Mouse (Mus musculus): ENCODE results near the gene Ndc80. TPM values are rescaled to one million over a fixed set of nuclear protein-coding genes. Genes with fewer than 3 reads are reported as not detected.

Ndc80 gene
- polyA plus RNA-seq, 1 experiment from 2014 or later: 31.7 TPM

- 79% methylated on average over 7 of the region's 7 CpGs for WGBS
- Histone ChIP-seq H3K27me3 (ENCODE audit: control insufficient read depth, insufficient read depth, low read length) (no peaks in the 10 kb centered on the region), H3K9me3 (ENCODE audit: control insufficient read depth, low read length) (no peaks in the 10 kb centered on the region), H3K4me2 (ENCODE audit: low read length) (peak overlapping the region; percentile 90), H3K4me3 (ENCODE audit: control insufficient read depth in 1 of 2, insufficient read depth in 1 of 2, low read depth in 1 of 2, low read length in 2 of 2) (peak overlapping the region in 1 of 2 experiments; percentile 91; a peak in 1 of 4 replicates), H3K36me3 (ENCODE audit: control insufficient read depth, insufficient read depth, low read length) (no peaks in the 10 kb centered on the region), H3K4me1 (ENCODE audit: control insufficient read depth in 2 of 2, insufficient read depth in 2 of 2, low read length in 2 of 2) (peaks cover 3 to 8% of the 10 kb centered on the region in 2 experiments), H3K27ac (replicated peaks in 1 of 2; ENCODE audit: control insufficient read depth in 1 of 2, insufficient read depth in 1 of 2, low read depth in 2 of 2, low read length in 2 of 2) (no peak overlapping the region), H3K9ac (ENCODE audit: low read length) (peak overlapping the region; percentile 84)
- ATAC-seq (ENCODE audit: insufficient number of reproducible peaks, insufficient read depth, low FRiP score, low read depth): no peak
These were observed 50.2 kb downstream of the Ndc80 start for GRCm38 (mm10) chr17:71476346-71477020.

- peak; percentile 63 for ATAC-seq (ENCODE audit: insufficient number of reproducible peaks, insufficient read depth, low FRiP score, low read depth)
- WGBS: under 1% methylated on average over 29 of the region's 31 CpGs
- Histone ChIP-seq H3K9ac (ENCODE audit: low read length) (peak overlapping the region; percentile 84), H3K36me3 (ENCODE audit: control insufficient read depth, insufficient read depth, low read length) (no peaks in the 10 kb centered on the region), H3K27ac (replicated peaks in 1 of 2; ENCODE audit: control insufficient read depth in 1 of 2, insufficient read depth in 1 of 2, low read depth in 2 of 2, low read length in 2 of 2) (peak overlapping the region; percentile 96 to 99), H3K9me3 (ENCODE audit: control insufficient read depth, low read length) (no peaks in the 10 kb centered on the region), H3K27me3 (ENCODE audit: control insufficient read depth, insufficient read depth, low read length) (no peaks in the 10 kb centered on the region), H3K4me1 (ENCODE audit: control insufficient read depth in 2 of 2, insufficient read depth in 2 of 2, low read length in 2 of 2) (peaks cover 3 to 8% of the 10 kb centered on the region in 2 experiments), H3K4me3 (ENCODE audit: control insufficient read depth in 1 of 2, insufficient read depth in 1 of 2, low read depth in 1 of 2, low read length in 2 of 2) (peak overlapping the region; percentile 86 to 91), H3K4me2 (ENCODE audit: low read length) (peak overlapping the region; percentile 90)
These were observed 51.0 kb downstream of the Ndc80 start for GRCm38 (mm10) chr17:71475705-71476089.

- no peaks in the 10 kb centered on the region for H3K27me3 ChIP-seq (ENCODE audit: control insufficient read depth, insufficient read depth, low read length)
- H3K9me3 ChIP-seq (ENCODE audit: control insufficient read depth, low read length): no peaks in the 10 kb centered on the region
- peak; percentile 94 for ATAC-seq (ENCODE audit: insufficient number of reproducible peaks, insufficient read depth, low FRiP score, low read depth)
- H3K4me3 ChIP-seq (ENCODE audit: control insufficient read depth in 1 of 2, insufficient read depth in 1 of 2, low read depth in 1 of 2, low read length in 2 of 2): peak within 1 kb of the TSS; percentile 86 to 91
- peaks cover 3 to 8% of the 10 kb centered on the region in 2 experiments for H3K4me1 ChIP-seq (ENCODE audit: control insufficient read depth in 2 of 2, insufficient read depth in 2 of 2, low read length in 2 of 2)
- WGBS: under 1% methylated on average over 86 of the region's 109 CpGs
- no peaks in the 10 kb centered on the region for H3K36me3 ChIP-seq (ENCODE audit: control insufficient read depth, insufficient read depth, low read length)
- H3K27ac ChIP-seq (replicated peaks in 1 of 2; ENCODE audit: control insufficient read depth in 1 of 2, insufficient read depth in 1 of 2, low read depth in 2 of 2, low read length in 2 of 2): peak within 1 kb of the TSS; percentile 96 to 99
- peak within 1 kb of the TSS; percentile 90 for H3K4me2 ChIP-seq (ENCODE audit: low read length)
- peak within 1 kb of the TSS; percentile 84 for H3K9ac ChIP-seq (ENCODE audit: low read length)
These were observed 51.6 kb downstream of the Ndc80 start, which contains the start of gene Smchd1 for GRCm38 (mm10) chr17:71474762-71475704. Smchd1 (minus strand) TSS chr17:71475343.

GRCm38 (mm10) chr17:71474128-71474527 lies 52.5 kb downstream of the Ndc80 start:
- no peak for ATAC-seq (ENCODE audit: insufficient number of reproducible peaks, insufficient read depth, low FRiP score, low read depth)
- H3K9me3 ChIP-seq (ENCODE audit: control insufficient read depth, low read length): no peaks in the 10 kb centered on the region
- no peaks in the 10 kb centered on the region for H3K27me3 ChIP-seq (ENCODE audit: control insufficient read depth, insufficient read depth, low read length)
- peak overlapping the region; percentile 86 to 91 for H3K4me3 ChIP-seq (ENCODE audit: control insufficient read depth in 1 of 2, insufficient read depth in 1 of 2, low read depth in 1 of 2, low read length in 2 of 2)
- H3K9ac ChIP-seq (ENCODE audit: low read length): peak overlapping the region; percentile 84
- H3K4me2 ChIP-seq (ENCODE audit: low read length): peak overlapping the region; percentile 90
- WGBS: 11% methylated on average over 8 of the region's 8 CpGs
- H3K27ac ChIP-seq (replicated peaks in 1 of 2; ENCODE audit: control insufficient read depth in 1 of 2, insufficient read depth in 1 of 2, low read depth in 2 of 2, low read length in 2 of 2): peak overlapping the region in 1 of 2 experiments; percentile 92; a peak in 2 of 4 replicates
- H3K36me3 ChIP-seq (ENCODE audit: control insufficient read depth, insufficient read depth, low read length): no peaks in the 10 kb centered on the region
- H3K4me1 ChIP-seq (ENCODE audit: control insufficient read depth in 2 of 2, insufficient read depth in 2 of 2, low read length in 2 of 2): peaks cover 3 to 8% of the 10 kb centered on the region in 2 experiments

- WGBS: 74% methylated on average over 2 of the region's 2 CpGs
- no peak overlapping the region for H3K4me3 ChIP-seq (ENCODE audit: control insufficient read depth in 1 of 2, insufficient read depth in 1 of 2, low read depth in 1 of 2, low read length in 2 of 2)
- no peak overlapping the region for H3K27ac ChIP-seq (replicated peaks in 1 of 2; ENCODE audit: control insufficient read depth in 1 of 2, insufficient read depth in 1 of 2, low read depth in 2 of 2, low read length in 2 of 2)
- H3K4me2 ChIP-seq (ENCODE audit: low read length): no peak overlapping the region
- no peaks in the 10 kb centered on the region for H3K36me3 ChIP-seq (ENCODE audit: control insufficient read depth, insufficient read depth, low read length)
- no peaks in the 10 kb centered on the region for H3K9me3 ChIP-seq (ENCODE audit: control insufficient read depth, low read length)
- no peaks in the 10 kb centered on the region for H3K27me3 ChIP-seq (ENCODE audit: control insufficient read depth, insufficient read depth, low read length)
- H3K4me1 ChIP-seq (ENCODE audit: control insufficient read depth in 2 of 2, insufficient read depth in 2 of 2, low read length in 2 of 2): peaks cover 3 to 8% of the 10 kb centered on the region in 2 experiments
- no peak overlapping the region for H3K9ac ChIP-seq (ENCODE audit: low read length)
- ATAC-seq (ENCODE audit: insufficient number of reproducible peaks, insufficient read depth, low FRiP score, low read depth): no peak
These were observed 55.4 kb downstream of the Ndc80 start for GRCm38 (mm10) chr17:71471261-71471660.

GRCm38 (mm10) chr17:71460312-71460711 lies 66.3 kb downstream of the Ndc80 start:
- WGBS: 97% methylated on average over 3 of the region's 3 CpGs
- Histone ChIP-seq H3K4me1 (ENCODE audit: control insufficient read depth in 2 of 2, insufficient read depth in 2 of 2, low read length in 2 of 2) (no peaks in the 10 kb centered on the region), H3K36me3 (ENCODE audit: control insufficient read depth, insufficient read depth, low read length) (peaks cover 57% of the 10 kb centered on the region), H3K9me3 (ENCODE audit: control insufficient read depth, low read length) (no peaks in the 10 kb centered on the region), H3K4me2 (ENCODE audit: low read length) (no peak overlapping the region), H3K4me3 (ENCODE audit: control insufficient read depth in 1 of 2, insufficient read depth in 1 of 2, low read depth in 1 of 2, low read length in 2 of 2) (no peak overlapping the region), H3K9ac (ENCODE audit: low read length) (no peak overlapping the region), H3K27me3 (ENCODE audit: control insufficient read depth, insufficient read depth, low read length) (no peaks in the 10 kb centered on the region), H3K27ac (replicated peaks in 1 of 2; ENCODE audit: control insufficient read depth in 1 of 2, insufficient read depth in 1 of 2, low read depth in 2 of 2, low read length in 2 of 2) (no peak overlapping the region)
- no peak for ATAC-seq (ENCODE audit: insufficient number of reproducible peaks, insufficient read depth, low FRiP score, low read depth)

- Histone ChIP-seq H3K27ac (replicated peaks in 1 of 2; ENCODE audit: control insufficient read depth in 1 of 2, insufficient read depth in 1 of 2, low read depth in 2 of 2, low read length in 2 of 2) (no peak within 1 kb of the TSS), H3K4me2 (ENCODE audit: low read length) (no peak within 1 kb of the TSS), H3K27me3 (ENCODE audit: control insufficient read depth, insufficient read depth, low read length) (no peaks in the 10 kb centered on the region), H3K9me3 (ENCODE audit: control insufficient read depth, low read length) (no peaks in the 10 kb centered on the region), H3K9ac (ENCODE audit: low read length) (no peak within 1 kb of the TSS), H3K4me1 (ENCODE audit: control insufficient read depth in 2 of 2, insufficient read depth in 2 of 2, low read length in 2 of 2) (no peaks in the 10 kb centered on the region), H3K36me3 (ENCODE audit: control insufficient read depth, insufficient read depth, low read length) (peaks cover 59% of the 10 kb centered on the region), H3K4me3 (ENCODE audit: control insufficient read depth in 1 of 2, insufficient read depth in 1 of 2, low read depth in 1 of 2, low read length in 2 of 2) (no peak within 1 kb of the TSS)
- ATAC-seq (ENCODE audit: insufficient number of reproducible peaks, insufficient read depth, low FRiP score, low read depth): no peak
- WGBS: 100% methylated on average over 2 of the region's 2 CpGs
These were observed 66.8 kb downstream of the Ndc80 start, which contains the start of gene Gm4707 for GRCm38 (mm10) chr17:71459818-71460217. Gm4707 (minus strand) TSS chr17:71459918.
